Mouse (Mus musculus): ENCODE measurements around the gene Tcp11l2.
A peak's percentile ranks its signal among the peaks of the same experiment; 100 is the strongest.

Tcp11l2 gene

DNA sequence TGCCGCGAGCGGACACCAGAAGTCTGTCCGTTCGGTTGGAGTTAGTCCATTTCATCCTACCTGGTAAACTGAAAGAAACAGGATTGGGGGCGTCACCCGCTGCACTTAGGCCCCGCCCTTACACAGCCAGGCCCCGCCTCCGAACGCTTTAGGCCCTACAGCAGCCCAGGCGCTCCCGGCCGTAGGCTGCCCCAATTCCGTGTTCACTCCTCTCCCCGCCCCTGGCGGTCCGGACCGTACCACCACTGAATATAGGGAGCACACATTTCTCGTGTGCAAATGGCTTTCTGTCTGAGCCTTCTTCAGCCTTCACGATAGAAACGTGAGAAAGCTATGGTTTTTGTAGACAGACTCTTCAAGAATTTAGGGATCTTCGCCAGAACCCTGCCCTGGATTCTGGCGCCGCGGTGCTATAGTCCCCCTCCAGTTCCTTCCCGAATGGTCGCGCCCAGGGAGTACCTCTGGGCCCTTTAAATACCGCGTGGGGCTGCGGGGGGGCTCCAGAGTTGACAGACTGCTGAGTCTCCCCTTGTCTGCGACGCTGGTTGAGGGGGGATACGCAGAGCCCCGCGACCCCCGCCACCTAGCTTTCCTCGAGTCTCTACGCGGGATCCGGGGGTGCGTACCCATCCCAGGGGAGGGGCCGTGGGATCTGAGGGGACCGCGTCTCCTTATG lies at the start of gene Tcp11l2:
Gene Tcp11l2 (plus strand): TSS at position 232 of the 676 bp plus-strand sequence.
- peak; percentile 95 for DNase-seq

DNA sequence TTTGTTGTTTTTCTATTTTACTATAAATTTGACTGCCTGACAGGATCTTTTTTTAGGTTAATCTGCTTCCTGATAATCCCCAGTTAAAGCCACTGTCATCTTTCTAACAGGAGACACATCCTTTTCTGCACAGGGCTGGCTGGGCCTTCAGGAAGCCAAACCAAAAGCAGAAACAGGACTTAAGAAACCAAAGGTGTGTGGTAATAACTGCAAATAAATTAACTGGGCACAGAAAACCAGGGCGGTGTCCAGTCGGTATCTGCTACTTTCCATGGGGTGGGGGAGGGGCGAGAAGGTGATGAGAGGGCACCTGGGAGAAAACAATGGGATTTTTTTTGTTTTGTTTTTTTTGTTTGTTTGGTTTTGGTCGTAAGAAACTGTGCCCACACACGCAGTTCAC lies 49.4 kb upstream of the Tcp11l2 start:
- DNase-seq, result no peak

DNA sequence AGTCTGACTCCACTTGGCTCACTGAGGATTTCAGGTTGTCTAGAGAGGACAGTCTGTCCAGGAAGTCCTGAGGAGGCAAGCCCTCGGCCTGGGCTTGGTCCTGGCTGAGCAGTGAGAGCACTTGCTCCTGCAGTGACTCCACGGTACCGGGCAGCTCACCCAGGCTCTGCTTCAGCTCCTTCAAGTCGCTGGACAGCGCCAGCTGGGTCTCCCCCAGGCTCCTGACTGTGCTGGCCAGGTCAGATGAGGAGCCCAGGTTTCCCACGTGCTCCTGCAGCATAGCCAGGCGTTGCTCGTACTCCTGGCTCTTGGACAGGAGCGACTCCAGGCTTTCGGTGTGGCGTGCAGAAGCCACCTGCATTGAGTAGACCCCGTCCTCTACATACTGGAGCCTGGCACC lies 48.8 kb upstream of the Tcp11l2 start:
- no peak for DNase-seq

DNA sequence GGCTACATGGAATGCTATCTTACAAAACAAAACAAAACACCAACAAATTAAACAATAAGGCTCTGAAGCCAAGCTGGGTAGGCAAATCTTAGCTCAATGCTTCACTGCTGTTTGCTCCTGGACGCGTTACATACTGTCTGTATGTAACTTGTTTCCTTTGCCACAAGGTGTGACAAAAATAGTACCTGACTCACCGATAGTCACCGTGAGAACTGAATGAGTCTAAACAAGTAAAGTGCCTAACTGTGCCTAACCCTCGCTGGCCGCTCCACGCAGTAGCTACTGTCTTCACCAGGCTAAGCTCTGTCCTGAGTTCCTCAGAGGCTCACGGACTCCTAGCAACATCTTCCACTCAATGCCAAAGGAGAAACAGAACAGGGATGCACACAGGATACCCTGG lies 46.0 kb upstream of the Tcp11l2 start:
- DNase-seq, result no peak

DNA sequence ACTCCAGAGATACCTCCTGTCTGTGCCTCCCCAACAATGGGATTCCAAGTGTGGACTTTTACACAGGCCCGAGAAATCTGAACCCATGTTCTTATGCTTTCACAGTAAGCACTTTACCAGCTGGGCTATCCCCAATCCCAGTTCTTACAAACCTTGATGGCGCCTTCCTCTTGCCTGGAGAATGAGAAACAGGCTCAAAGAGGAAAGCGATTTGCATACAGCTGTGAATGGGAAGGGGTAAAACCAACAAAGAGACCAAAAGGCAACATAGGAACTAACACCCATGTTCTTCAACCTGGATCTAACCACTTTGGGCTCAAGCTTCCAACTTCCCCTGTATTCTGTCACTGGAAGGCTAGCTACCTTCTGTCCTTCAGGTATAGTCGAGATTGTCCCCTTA lies 44.9 kb upstream of the Tcp11l2 start:
- no peak for DNase-seq

DNA sequence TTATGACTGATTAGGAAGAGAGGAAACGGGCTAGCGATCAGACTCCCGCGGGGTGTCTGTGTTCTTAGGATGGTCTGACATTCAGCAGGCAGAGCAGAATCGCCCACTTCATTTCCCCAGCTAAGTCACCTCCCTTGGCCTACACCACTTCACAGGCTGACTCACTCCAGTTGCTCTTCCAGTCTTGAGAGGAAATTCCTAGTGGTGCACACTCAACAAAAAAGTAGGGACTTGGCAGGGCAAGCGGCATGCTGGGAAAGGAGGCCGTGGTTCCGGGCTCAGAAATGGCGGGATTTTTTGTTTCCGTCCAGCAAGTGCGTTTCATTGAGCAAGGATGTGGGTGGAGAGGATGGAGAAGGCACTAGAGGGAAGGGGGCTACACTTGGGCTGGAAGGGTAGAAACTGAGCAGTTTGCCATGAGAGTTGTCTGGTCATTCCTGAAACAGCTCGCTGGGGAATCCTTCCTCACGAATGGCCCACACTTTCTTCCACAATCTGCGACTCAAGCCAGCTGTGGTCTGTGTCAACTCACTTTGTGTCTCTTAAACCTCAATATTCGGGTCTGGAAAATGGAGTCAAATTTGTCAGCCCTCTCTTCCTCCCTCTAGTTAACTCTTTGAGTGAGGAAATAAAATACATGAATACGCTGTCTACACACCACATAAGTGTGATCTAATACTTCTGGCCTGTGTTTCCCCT lies 44.1 kb upstream of the Tcp11l2 start:
- no peak for DNase-seq

DNA sequence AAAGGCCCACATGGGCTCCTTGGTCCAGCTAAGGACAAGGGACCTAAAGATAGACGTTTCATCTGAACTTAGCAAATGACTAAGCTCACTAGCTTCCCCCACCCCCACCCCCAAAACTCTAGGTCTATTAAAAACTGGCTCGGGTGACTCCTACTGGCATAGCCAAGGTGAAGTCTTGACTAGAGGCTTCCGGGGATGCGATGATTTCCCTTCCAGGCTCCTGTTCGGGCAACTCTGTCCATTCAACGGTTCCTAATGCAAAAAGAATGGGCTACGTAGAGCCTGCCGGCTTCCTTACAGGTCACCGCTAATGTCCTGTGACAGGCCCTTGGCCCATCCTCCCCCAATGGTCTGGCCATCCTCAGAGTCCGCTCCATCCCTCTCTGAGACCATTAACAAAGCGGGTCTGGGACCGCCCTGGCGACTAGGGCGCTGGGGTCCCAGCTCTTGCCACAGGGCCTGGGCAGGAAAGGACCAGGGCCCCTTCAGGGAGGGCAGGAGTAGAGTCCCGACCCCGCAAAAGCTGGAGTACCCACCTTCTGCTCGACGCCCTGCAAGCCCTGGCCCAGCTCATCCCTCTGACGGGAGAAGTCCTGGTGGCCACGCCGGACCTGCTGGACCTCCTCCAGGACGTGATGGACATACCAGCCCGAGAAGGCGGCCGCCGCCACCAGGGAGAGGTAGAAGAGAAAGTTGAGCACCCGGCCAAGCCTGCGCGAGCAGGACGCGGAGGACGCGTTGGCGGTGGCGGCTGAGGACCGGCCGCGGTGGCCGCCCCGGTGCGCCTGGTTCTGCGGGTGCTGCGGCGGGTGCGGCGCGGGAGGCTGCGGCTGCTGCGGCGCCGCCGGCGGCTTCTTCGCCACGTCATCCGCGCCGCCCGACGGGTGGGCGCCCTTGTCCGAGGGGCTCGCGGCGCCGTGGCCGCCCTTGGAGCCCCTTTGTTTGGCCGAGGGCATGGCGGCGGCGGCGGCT lies 43.2 kb upstream of the Tcp11l2 start:
- DNase-seq, result peak; percentile 44

DNA sequence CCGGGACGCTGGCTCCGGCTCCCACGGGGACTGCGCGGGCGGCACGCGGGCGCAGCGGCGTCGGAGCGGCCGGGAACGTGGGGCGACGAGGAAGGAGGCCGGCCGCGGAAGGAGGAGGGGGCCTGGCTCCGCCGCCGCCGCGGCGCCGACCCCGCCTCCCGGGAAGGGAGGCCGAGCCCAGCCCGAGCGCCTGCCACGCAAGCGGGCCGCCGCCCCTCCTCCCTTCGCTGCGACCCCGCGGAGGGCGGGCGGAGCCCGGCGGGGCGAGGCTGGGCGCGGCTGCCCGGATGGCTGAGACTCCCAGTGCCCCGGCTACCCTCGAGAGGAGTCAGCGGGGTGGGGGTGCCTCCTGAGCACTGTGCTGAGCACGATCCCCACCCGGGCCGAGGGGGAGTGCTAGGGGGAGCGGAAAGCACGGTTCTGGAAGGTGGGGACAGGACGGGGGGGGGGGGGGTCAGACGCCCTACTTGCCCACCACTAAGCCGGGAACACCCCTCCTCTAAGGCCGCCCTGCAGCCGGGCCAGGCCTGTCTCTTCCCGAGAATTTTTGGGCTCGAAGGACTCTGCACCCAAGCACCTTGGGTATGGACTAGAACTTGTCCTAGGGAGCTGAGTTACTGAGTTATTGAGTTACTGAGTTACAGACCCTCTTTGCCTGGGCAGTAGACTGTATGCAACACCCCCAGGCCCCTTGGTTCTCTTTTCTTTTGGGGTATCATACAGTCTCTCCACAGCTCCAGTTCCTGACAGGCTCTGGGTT lies 42.3 kb upstream of the Tcp11l2 start, which contains the start of gene Ckap4:
Gene Ckap4 (minus strand): TSS at position 151 of the 760 bp plus-strand sequence.
- DNase-seq, result peak; percentile 73

DNA sequence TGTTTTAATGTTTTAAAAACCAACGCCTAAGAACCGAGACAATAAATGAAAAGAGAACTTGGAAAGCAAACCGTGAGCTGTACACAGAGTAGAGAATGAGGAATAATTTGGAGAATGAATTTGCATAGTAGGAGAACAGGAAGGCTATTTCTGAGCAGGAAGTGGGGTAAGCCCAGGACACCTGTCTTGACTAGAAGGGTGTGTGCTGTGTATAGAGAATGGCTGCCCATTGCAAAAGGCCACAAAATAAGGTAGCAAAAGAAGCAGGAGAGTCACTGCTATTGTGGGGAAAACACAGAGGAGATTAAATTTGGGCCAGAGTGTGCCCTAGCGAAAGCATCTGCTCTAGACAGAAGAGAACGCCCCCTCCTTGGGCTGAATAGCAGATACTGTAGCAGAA lies 41.0 kb upstream of the Tcp11l2 start:
- DNase-seq, result no peak

DNA sequence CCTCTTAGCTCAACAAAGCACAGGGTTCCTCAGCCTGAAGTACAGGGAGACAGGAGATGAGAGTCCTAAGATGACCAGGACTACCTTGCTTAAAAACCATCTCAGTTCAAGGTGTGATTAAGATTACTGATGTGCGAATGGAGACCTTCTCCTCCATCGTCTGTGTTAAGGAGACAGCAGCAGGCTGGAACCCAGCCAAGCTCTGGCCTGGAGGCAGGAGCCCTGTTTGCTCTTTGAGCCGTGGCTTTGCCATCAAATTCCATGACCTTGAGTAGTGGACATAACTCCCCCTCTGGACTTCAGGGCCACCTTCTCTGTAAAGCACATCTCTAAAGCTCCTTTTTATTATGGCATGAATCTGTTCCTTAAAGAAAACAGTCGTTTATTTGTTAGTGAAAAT lies 40.6 kb upstream of the Tcp11l2 start:
- DNase-seq, result no peak

DNA sequence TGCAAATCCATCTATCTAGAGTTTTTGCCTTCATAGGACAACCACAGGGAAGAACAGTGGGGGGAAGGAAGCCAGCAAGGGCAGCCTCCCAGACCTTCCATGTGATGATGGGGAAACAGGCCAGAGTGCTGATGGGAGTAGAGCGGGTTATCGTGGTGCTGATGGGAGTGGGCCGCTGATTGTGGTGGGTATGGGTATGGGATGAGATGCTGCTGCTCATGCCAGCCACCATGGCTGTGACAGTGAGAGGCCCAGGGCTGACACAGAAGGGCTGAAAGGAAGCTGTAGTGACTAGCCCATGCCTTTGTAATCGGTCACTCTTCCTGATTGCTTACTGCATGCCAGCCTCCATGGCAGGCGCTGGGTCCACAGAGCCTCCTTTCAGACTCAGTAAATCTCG lies 36.8 kb upstream of the Tcp11l2 start:
- no peak for DNase-seq

DNA sequence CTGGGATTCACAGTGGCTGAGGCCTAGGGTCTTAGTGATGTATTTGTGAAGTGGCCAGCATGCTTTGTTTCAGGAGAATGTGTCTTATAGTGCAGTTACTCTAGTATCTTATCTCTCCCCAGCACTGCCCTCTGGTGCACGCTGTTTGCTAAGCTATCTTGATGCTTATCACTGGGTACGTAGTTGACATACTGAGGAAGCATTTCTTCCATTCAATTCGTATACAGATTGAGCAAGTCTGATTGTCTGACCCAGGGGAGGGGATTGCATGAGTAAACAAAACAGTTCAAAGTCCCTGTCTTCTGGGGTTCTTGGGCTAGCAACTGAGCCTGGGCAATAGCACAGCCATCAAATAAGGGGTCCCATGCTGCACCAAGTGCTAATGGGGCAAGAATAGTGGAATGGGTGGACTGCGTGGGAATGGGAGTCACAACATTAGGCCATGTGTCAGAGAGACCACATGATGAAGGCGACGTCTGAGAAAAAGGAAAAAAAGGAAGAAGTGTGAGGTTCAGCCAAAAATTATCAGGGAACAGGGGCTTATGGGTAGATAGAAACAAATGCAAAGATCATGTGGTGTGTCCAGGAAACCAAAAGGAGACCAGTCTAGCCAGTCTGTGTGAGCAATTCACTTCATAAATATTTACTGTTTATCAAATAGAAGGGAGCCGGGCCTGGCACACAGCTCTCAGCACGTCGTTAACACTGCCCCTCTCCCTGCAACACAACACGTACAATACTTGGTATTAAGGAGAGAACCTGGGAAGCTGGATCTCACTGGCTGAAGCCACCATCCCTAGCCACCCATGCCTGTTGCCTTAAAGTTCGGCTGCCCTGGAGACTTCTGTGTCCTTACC lies 33.4 kb upstream of the Tcp11l2 start:
- no peak for DNase-seq

DNA sequence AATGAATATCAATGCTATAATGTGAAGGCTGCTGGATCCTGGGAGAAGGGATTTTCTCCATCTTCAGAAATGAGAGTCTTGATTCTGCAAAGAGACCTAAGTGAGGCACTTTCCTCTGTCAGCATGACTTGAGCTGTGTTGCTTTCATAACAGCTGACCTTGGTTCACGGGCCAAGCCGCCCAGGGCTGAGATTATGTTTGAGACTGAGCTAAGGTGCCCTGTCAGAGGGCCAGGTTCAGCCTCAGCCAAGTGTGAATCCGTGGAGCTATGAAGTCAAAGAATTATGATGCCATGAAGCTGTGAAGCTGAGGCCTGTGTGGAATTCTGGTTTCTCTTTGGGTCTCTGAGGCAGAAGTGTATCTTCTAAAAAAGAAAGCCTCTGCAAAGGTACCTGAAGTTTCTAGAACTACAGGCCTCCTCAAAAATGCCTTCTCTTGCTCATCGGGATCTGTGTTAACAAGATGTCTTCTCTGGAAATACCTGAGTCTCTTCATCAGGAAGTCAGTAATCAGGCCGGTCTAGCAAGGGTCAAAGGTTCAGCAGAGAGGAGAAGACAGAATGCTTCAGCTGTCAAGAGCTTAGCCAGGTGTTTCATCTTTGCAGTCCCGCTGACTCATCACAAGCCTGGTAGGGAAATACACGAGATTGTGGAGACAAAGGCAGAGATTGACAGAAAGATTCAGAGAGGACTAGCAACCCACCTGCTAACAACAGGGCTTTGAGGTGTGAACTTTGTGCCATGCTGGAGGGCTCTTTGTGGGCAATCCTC lies 31.4 kb upstream of the Tcp11l2 start:
- no peak for DNase-seq

DNA sequence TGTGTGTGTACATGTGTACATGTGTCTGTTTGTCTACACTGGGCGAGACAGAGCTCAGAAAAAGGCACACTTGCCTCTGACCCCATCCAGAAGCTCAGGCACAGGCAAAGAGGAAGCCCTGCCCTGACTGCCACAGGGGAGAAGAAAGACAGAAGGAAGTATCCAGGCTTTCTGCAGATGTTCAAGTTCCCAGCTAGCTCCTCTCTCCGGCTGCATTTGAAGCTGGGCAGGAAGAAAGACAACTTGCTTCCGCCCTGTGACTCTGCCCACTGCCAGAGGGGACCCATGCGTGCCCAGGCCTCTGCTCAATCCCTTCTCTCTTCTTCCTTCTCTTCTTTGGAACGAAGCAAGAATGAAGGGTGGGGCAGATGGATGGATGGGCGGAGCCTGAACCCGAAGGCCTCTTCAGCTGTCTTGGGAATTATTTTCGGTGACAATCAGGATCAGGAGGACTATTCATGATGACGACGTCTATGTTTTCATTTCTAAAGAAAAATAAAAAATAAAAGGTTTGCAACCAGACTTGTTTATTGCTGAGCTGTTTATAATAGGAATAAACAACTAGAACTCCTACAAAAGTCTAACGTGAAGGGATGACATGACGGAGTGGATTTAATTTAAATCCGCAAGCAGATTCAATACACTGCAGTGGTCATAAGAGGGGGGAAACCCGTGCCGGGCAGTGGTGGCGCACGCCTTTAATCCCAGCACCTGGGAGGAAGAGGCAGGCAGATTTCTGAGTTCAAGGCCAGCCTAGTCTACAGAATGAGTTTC lies 27.1 kb upstream of the Tcp11l2 start:
- DNase-seq, result peak; percentile 19

DNA sequence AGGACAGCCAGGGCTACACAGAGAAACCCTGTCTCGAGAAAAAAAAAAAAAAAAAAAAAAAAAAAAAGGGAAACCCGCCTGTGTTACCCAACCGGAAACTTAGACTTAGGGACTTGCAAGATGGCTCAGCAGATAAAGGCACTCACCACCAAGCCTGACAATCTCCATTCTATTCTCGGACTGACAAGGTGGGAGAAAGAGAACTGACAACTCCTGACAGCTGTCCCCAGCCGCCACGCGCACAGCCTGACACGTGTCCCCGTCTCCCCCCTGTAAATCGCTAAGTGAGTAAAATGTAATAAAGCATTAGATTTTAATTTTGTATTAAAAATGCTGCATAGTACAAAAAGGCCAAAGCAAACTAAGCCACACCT lies 26.5 kb upstream of the Tcp11l2 start:
- no peak for DNase-seq

DNA sequence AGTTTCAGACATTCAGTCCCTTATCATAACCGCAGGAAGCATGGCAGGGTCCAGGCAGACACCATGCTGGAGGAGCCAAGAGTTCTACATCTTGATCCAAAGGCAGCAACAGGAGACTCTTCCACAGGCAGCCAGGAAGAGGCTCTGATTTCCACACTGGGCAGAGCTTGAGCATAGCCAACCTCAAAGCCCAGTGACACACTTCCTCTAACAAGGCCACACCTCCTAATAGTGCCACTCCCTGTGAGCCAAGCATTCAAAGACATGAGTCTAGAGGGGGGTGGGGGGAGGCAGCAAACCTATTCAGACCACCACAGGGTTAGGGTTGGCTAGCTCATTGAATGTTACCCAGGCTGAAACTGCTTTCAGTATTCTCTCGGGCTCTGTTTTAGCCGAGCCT lies 24.6 kb upstream of the Tcp11l2 start:
- DNase-seq, result no peak

DNA sequence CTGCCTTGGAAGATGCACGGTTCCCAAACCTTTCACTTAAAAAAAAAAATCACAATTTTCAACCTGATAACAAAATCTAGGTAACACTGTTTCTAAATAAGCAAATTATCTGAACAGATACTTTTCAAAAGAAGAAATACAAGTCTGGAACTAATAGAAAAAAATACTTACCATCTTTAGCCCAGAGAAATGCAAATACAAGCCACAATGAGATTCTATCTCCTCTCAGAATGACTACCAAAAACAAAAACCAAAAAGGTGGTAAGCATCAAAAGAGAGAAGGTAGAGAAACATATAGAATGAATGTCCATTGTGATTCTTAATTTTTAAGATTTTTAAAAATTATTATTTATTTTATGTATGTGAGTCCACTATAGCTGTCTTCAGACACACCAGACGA lies 23.9 kb upstream of the Tcp11l2 start:
- DNase-seq, result no peak

DNA sequence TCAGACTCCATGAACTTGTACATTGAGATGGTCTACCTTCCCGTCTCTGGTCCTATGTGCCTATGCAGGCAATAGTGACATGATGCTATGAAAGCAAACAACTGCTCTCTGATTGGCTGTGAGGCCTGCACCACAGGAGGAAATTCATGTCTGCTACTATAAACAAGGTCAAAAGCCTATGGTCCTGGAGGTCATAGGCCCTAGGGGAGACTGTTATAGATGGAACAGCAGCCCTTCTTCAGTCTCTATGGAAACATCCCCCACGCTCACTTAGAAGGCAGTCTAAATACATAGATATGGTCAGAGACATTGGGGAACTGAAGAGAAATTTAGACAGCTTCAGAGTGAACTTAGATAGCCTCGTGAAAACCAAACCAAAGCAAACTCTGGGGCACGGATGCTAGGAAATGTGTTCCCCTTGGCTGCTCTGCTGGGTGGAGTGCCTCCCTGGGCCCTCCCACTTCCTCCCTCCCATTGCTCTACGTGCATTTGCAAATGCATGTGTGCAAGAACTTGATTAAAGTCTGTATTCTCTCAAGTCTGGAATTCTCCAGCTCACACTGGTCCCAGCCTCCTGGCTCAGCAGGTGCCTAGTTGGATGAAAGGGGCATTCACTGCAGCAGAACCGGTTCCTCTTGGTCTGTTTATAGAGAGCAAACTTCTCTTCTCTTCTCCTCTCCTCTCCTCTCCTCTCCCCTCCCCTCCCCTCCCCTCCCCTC lies 22.0 kb upstream of the Tcp11l2 start:
- DNase-seq, result peak; percentile 14

DNA sequence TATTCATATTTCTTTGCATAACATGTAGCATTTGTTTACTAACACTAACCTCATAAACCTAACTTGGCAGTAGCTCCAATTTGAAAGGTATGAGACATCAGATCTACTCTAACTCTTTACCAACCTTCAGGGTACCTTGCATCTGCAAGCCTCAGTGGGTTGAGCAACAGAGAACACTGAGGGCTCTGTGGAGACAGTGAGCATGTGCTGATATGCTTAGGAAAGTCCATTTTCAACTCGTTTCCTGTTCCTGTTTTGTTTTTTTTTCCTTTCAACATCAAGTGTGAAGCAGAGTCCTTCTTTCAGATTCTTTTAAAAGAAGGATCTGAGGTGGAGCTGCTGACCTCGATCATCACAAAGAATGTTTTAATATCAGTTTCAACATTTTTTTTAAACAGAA lies 20.3 kb upstream of the Tcp11l2 start:
- DNase-seq, result no peak

DNA sequence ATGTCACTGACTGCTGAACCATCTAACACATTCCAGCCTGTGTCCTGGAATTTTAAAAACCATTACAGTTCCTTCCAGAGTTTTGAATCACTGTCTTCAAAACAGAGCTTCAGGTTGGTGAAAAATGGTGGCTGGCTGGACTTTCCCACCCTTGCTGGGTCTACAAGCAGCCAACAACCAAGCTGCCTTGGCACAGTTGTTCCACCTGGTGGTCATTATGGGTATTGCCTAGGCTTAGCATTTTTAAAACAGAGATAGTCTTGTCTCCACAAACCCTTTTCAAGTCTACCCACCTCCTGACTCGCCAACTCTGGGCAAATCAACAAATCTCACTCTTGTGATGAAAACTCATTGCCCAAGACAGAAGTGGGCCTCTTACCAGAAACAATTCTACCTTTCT lies 17.9 kb upstream of the Tcp11l2 start:
- no peak for DNase-seq

Data from thymus, postnatal 4 days (tissue).